Mouse (Mus musculus): ENCODE data around the gene Eif2ak2. TPM values are rescaled to one million over a fixed set of nuclear protein-coding genes. Genes with fewer than 3 reads are reported as not detected.

Gene Eif2ak2
- 7.7 and 8.0 TPM in 2 replicates for polyA plus RNA-seq (2015; fragmentation: Nextera tagmentation; extraction: Ambion mirVana)

GRCm38 (mm10) chr17:78882401-78883112 is at the start of gene Eif2ak2:
Eif2ak2 (minus strand) TSS chr17:78882573.

GRCm38 (mm10) chr17:78916369-78916813 is 34.0 kb upstream of the Eif2ak2 start, which contains the start of gene Cebpzos:
Cebpzos (plus strand) TSS chr17:78916500.

GRCm38 (mm10) chr17:78906892-78907291 is 24.5 kb upstream of the Eif2ak2 start, which contains the start of gene Sult6b1:
Sult6b1 (minus strand) TSS chr17:78906992.

GRCm38 (mm10) chr17:78834856-78835835 is 47.2 kb downstream of the Eif2ak2 start, which contains the start of the genes Heatr5b and Gpatch11:
Heatr5b (minus strand) TSS chr17:78835364.
Gpatch11 (plus strand) TSS chr17:78835567.

Other genes starting within 250 kb of the Eif2ak2 start
- 4.4 and 4.7 TPM in 2 replicates for gene Strn, start 145.4 kb downstream of the Eif2ak2 start, polyA plus RNA-seq (2015; fragmentation: Nextera tagmentation; extraction: Ambion mirVana)
- 12.9 and 14.5 TPM in 2 replicates for gene Heatr5b, start 47.2 kb downstream of the Eif2ak2 start, polyA plus RNA-seq (2015; fragmentation: Nextera tagmentation; extraction: Ambion mirVana)
- gene Gpatch11, start 47.0 kb downstream of the Eif2ak2 start, polyA plus RNA-seq (2015; fragmentation: Nextera tagmentation; extraction: Ambion mirVana), result 61.6 and 66.9 TPM in 2 replicates
- 0.20 and 0.27 TPM in 2 replicates for gene Sult6b1, start 24.4 kb upstream of the Eif2ak2 start, polyA plus RNA-seq (2015; fragmentation: Nextera tagmentation; extraction: Ambion mirVana)
- gene Cebpzos, start 33.9 kb upstream of the Eif2ak2 start, polyA plus RNA-seq (2015; fragmentation: Nextera tagmentation; extraction: Ambion mirVana), result 138 and 159 TPM in 2 replicates
- gene Cebpz, start 54.5 kb upstream of the Eif2ak2 start, polyA plus RNA-seq (2015; fragmentation: Nextera tagmentation; extraction: Ambion mirVana), result 37.4 and 48.0 TPM in 2 replicates
- gene Ndufaf7, start 54.6 kb upstream of the Eif2ak2 start, polyA plus RNA-seq (2015; fragmentation: Nextera tagmentation; extraction: Ambion mirVana), result 68.7 and 69.4 TPM in 2 replicates
- gene Prkd3, start 138.2 kb upstream of the Eif2ak2 start, polyA plus RNA-seq (2015; fragmentation: Nextera tagmentation; extraction: Ambion mirVana), result 7.9 and 8.2 TPM in 2 replicates
- 40.7 and 47.7 TPM in 2 replicates for gene Qpct, start 169.3 kb upstream of the Eif2ak2 start, polyA plus RNA-seq (2015; fragmentation: Nextera tagmentation; extraction: Ambion mirVana)